Mouse (Mus musculus) C2C12 (cell line): ENCODE measurements around the gene Disp2.

Experiments used
- CEBPB ChIP-seq: IDR thresholded peaks from one replicate; pipeline ENCODE4 v1.6.1; 2011; ENCODE audit warnings: low read depth, mild to moderate bottlenecking, control low read depth, moderate library complexity
- CTCF ChIP-seq: IDR thresholded peaks from one replicate; pipeline ENCODE4 v1.5.1; 2011; ENCODE audit not compliant: control insufficient read depth, insufficient read depth, insufficient read length
- FOSL1 ChIP-seq: IDR thresholded peaks from one replicate; pipeline ENCODE4 v1.8.0; 2011; ENCODE audit warnings: mild to moderate bottlenecking, low read length; ENCODE audit not compliant: poor library complexity, insufficient read depth, severe bottlenecking
- MAX ChIP-seq: IDR thresholded peaks from one replicate; pipeline ENCODE4 v1.6.1; 2011; ENCODE audit warnings: mild to moderate bottlenecking, control low read depth
- MYOD1 ChIP-seq: IDR thresholded peaks from one replicate; pipeline ENCODE4 v1.6.1; 2011; ENCODE audit warnings: low read depth; ENCODE audit not compliant: control insufficient read depth, insufficient read length
- MYOG ChIP-seq: IDR thresholded peaks from one replicate; pipeline ENCODE4 v1.6.1; 2011; ENCODE audit not compliant: control insufficient read depth, insufficient read length; ENCODE audit errors: extremely low read depth
- USF1 ChIP-seq: IDR thresholded peaks from one replicate; pipeline ENCODE4 v1.6.1; 2011; ENCODE audit warnings: low read depth, mild to moderate bottlenecking, control low read depth, moderate library complexity

DNA sequence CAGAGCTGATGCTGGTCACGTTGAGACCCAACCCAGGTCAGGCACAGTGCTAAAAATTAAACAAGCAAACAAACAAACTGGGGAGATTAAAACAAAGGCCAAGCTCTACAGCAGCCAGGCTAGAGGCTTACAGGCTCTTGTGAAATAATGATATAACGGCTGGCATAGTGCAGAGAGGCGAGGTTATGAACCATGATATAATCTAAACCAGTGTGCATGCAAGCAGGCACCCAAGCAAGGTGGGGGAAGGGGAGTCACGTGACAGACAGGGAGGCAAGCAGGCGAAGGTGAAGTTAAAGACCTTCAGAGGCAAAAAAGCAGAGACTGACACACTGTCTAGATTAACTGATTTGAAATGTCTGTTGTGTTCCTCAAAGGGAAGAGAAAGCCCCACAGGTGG lies 3.6 kb downstream of the Disp2 start:
- no peak for TF ChIP-seq CTCF
- TF ChIP-seq MYOG, result no peak
- TF ChIP-seq MAX, result no peak
- no peak for TF ChIP-seq CEBPB
- no peak for TF ChIP-seq MYOD1
- TF ChIP-seq USF1, result peak; percentile 32
- no peak for TF ChIP-seq FOSL1
